Mouse (Mus musculus) thymus, postnatal 14 days (tissue): ENCODE data around the gene Itga9.

Experiments used
- DNase-seq: peaks from one replicate; pipeline ENCODE4 v3.0.0; 2021

The Itga9 gene

DNA sequence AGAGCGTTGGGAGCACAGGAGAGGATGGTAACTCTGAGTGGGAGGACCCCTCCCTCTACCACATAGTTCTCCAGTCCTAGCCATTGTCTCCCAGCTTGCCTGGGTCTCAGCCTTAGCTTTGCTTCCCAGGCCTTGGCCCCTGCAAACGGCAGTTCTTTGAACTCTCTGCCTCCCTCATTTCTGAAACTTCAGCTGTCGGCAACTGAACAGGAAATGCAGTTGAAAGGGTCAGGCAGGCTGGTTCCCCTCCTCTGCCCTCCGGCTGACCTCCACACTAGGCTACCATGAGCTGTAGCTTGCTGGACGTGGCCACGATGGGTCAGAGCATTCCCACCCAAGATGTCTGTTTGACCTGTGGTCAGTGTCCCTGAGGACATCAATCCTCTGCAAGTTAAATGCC, 48.5 kb downstream of the Itga9 start:
- peak; percentile 36 for DNase-seq

DNA sequence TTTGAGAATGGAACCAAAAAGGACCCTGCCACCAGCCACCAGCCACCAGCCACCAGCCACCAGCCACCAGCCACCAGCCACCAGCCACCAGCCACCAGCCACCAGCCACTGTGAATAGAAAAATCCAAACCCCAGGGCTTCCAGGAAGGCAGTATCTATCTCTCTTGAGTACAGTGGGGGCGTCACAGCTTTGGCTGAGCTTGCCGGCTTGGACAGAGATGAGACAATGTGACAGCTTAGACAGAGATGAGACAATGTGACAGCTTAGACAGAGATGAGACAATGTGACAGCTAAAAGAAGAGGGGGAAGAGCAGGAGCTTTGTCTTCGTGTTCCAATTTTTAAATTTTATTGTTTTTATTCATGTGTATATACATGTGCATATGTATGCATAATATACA, 49.2 kb downstream of the Itga9 start:
- DNase-seq, result no peak

DNA sequence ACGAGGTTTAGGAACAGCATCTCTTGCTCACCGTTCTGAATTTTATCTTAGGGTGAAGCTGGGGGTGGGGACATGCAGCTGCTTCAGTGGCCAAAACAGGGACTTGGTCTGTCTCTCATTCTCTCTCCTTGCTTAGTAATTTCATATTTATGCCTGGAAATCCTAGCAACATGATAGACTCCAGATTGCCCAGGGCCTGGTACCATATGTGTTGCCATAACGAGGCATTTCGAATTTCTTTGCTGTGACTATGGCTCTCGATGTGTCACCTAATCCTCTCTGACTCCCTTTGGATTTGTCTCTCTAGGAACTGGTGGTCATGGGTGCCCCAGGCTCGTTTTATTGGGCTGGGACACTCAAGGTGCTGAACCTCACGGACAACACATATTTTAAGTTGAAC, 51.7 kb downstream of the Itga9 start:
- DNase-seq, result no peak

DNA sequence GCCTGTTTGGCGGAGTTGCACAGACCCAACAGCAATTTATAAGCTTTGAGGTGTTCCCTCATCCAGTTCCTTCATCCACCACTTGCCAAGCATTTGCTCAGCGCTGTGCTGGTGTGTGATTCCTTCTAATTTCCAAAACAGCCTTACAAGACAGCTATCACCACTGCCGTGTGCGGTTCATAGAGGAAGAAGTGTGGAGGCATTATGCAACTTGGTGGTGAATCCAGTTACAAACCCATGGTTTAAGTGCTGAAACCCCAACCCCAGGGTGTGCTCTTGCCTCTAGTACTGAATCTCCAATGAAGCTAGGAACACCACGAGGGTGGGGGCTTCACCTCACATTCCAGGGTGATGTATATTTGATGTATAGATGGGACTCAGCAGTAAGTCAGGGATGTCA, 53.3 kb downstream of the Itga9 start:
- DNase-seq, result no peak

DNA sequence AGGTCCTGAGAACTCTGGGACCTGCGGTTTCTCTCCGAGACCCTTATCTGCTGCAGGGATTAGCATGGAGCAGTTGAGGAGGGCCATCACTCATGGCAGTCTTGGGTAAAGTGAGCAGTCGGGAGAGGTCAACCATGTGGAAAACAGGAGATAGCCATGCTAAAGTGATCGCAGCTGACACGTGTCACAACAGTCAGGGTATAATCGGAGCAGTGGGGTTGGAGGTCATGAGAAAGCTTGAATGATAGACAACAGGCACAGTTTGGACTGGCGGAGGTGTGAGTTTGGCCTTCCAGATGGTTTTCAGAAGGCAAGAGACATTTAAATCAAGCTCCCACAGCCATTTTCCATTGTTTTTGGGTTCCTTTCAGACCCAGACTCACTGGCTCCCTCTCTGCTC, 53.8 kb downstream of the Itga9 start:
- no peak for DNase-seq

DNA sequence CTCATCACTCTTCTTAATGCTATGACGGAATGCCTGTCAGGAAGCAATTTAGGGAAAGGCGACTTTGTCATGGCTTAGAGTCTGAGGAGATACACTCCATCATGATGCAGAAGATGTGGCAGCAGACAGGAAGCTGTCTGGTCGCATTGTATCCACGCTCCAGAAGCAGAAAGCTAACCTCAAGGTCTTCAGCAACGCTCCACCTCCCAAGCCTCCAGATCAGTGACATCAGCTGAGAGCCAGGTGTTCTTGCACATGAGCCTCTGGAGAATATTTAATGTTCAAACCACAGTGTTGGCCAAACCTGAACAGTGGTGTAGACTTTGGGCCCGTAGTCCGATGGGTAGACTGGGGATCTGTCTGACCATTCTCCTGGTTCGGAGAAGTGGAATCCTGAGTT, 55.5 kb downstream of the Itga9 start:
- DNase-seq, result no peak

DNA sequence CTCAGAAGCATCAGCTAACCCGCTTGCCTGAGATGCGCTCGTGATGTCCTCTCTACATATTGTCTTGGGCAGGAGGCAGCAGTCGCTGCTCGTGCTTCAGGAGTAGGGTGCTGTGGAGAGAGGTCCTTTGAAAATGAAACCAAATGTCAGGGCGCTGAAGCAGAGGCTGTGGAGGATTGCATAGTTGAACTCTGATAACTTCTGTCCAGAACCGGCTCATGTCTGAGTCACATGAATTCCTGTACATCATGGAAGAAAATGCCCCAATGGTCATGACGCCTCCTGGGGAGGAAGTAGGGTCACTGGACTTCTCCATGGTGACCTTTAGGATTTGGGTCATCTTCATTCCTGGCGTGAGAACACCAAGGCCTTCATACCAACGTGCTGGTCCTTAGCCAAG, 56.0 kb downstream of the Itga9 start:
- DNase-seq, result no peak

DNA sequence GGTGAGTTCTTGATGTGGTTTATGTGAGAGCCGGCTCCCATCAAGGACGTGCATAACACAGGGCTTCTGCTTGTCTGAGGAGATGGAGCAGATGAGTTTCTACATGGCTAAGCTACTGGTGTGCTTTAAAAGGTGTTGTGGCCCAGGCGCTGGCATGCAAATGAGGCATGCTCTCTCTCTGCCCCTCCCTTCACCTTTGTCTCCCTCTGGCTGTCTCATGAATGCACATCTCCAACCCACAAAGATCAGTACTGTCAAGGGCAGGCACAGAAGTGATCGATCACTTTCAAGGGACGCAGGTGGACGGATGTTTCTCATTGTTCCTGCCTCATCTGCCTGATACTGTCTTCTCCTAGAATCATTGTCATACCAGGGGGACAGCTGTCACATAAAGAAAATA, 57.4 kb downstream of the Itga9 start:
- DNase-seq, result no peak

DNA sequence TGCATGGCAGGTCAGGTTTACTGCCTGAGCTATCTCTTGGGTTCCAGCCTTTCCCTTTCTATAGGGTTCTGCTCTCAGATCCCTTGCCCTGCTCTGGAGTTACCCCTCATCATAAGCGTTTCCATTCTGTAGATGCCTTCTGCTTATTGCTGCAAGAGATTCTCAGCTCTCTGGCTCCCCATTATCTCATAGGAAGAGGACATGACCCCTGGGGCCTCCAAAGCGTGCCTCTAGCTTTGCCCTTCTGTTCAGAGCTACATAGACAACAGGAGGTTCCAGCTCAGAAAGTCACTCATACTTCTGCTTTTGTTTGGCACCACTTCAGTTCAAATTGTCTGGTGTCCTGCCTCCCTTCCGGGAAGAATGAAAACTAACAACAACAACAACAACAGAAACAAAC, 59.6 kb downstream of the Itga9 start:
- DNase-seq, result no peak

DNA sequence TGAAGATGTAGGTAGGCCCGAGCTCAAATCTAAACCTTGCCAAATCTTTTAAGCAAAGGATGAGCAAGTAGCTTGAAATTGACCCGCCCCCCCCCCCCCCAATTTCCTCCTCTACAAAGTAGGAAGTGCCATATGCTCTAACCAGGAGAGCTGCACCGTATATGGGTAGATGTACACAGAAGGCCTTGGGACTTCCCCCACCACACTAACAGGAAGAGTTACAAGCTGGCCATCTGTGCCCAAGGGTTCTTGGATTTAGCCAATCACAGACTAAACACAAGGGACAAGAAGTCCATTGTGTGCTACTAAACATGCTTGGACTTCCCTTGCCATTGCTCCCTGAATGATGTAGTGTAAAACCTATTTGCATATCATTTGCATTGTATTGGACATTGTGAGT, 63.2 kb downstream of the Itga9 start:
- no peak for DNase-seq

DNA sequence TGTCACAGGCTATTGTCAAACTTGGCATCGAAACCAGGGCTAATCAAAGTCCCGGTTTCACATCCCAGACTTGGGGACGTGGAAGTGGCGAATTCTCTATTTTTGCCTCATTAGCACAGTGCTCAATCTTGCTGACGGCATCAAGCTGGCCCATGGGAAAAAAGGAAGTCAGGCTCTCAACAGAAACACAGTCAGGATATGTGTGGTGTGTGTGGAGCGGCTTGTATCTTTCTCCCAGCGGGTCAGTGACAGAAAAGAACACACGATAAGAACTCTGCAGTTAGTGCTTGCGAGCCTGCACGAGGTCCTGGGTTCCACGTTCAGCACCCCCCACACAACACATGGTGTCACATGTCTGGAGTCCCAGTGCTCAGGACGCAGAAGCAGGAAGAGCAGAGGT, 67.8 kb downstream of the Itga9 start:
- DNase-seq, result no peak

DNA sequence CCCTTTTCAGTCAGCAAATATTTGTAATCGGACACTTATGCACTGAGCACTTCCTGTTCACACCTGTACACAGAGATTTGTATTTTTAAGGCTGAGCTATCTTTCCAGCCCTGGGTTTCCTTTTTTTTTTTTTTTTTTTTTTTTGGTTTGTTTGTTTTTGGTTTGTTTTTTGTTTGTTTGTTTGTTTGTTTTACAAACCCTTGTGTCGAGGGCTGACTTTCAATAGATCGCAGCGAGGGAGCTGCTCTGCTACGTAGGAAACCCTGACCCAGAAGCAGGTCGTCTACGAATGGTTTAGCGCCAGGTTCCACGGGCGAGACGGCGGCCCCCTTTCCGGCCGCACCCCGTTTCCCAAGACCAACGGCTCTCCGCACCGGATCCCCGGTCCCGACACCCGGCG, 68.3 kb downstream of the Itga9 start:
- no peak for DNase-seq

DNA sequence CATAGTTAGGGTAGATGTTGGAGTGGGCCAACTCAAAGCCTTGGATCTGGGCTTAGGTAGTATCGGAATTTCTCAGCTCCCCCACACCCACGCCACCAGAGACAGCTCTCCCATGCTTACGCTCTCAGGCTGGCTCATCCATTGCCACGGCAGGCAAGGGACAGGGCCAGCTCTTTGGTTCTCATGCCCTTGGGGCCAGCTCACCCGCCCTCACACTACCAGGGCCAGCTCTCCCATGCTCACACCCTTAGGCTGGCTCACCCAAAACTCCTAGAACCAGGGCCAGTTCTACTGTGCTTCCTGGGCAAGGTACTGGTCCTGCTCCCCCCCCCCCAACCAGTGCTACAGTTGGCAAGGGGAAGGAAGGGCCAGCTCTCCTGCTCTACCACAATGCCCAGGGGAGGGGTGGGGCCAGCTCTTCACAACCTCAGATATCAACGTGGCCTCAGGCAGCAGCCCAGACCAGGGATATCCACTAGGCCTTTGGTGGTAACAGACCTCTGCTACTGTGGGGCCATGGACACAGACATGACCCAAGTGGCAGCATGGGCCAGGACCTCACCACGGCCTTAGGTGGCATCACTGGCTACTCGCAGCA, 69.2 kb downstream of the Itga9 start:
- no peak for DNase-seq

DNA sequence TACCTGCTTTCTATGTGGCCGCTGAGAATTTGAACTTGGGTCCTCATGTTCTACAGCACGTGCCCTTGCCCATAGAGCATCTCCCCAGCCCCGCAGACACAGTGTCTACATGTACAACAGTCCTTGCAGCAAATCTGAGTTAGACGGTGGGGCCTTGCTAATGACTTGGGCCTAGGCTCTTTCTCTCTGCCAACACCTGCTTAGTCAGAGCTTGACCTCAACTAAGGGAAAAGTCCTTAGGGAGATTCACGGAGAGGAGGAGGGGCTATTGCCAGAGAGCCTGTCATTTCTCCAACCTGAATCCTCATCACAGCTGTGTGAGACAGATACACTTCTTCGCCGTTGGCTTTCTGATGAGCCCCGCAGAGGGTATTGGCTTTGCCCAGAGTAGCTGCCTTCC, 70.2 kb downstream of the Itga9 start:
- DNase-seq, result no peak

DNA sequence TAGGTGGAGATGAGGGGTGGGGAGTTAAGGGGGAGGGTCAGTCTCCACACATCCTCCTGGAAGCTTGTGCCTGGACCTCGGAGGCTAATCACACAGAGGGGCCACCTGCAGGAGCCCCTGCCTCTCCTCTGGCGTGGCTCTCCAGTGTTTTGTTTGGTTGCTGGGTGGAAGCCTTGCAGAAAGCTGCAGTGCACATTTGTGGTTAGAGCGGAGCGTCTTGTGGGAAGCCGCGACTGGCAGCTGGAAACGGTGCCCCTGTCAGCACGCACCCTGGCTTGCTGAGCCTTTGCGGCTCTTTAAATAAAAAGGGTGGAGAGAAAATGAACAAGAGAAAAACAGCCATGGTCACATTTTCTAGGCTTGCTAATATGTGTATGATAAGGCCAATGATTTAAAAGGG, 70.9 kb downstream of the Itga9 start:
- peak; percentile 73 for DNase-seq

DNA sequence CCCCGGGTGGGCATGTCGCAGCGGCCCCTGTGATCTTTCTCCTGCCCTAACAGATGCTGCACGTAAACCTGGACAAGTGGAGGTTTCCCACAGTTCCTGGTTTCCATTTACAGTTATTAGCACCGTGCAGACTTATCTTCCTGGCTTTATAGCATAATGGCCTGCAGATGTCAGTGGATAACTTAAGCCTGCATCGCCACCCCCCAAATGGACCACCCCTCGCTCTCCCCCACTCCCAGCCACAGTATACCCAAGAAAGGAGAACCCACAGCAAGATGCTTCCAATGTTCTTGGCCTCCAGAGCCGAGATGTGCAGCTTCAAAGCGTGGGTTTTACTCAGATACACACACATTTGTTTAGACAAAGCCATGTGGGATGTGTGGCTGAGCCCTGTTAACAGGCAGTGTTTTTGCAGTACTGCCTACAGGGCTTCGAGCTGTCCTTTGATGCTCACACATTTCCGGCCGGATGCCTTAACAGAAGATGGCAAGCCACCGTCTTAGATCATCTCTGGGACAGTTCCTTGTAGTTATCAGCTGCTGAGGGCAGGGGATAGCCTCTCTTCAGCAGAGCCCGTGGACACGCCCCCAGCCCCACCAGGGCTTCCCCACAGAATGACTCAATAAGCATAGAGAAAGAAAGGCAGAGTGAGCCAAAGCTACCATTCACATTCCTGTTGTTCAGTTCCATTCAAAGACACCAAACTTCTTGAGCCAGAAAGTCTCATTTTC, 71.7 kb downstream of the Itga9 start:
- DNase-seq, result peak; percentile 72

DNA sequence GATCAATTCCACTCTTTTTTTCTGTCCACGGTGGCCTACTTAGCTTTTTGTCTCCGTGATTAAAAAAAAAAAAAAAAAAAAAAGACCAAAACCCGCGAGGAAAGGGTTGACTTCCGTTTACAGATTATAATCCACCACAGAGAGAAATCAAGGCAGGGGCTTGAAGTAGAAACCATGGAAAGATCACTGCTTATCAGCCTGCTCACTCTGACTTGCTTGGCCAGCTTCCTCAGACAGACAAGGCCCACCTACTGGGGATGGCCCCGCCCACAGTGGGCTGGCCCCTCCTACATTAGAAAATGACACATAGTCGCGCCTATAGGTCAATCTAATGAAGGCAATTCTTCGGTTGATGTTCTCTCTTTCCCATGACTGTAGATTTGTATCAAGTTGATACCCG, 72.3 kb downstream of the Itga9 start:
- DNase-seq, result peak; percentile 42

DNA sequence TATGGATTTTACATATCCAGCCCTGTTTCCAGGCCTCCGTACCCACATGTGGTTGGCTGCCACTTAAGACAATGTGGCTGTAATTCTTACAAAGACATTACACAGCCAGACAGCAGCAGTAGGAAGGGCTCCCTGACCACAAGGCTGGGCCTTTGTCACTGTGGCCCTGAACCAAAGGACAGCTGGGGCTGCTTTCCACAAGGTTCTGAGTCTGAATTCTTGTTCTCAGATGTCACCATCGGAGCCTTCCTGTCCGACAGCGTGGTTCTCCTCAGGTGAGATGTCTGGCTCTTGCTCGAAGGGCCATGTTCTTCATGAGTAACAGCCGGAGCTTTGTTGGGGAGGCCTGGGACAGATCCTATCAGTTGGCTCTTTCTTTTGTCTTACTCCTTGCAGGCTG, 75.0 kb downstream of the Itga9 start:
- DNase-seq, result no peak

DNA sequence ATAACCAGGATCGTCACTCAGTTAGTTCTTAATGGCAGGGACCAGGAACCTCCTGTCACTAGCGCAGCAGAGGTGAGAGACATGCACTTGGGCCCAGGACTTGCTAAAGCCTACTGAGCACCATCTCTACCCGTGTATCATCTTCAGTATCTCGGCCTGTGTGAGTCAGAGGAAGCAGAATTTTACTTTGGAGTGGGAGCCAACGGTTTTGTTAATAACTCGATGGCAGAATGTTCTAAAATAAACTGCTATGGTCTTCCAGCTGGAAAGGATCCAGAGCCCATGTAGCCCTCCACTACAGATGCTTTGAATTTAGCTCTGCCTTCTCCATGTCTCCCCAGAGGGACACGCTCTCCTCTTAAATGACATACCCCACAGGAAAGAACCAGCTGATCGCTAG, 75.7 kb downstream of the Itga9 start:
- no peak for DNase-seq

DNA sequence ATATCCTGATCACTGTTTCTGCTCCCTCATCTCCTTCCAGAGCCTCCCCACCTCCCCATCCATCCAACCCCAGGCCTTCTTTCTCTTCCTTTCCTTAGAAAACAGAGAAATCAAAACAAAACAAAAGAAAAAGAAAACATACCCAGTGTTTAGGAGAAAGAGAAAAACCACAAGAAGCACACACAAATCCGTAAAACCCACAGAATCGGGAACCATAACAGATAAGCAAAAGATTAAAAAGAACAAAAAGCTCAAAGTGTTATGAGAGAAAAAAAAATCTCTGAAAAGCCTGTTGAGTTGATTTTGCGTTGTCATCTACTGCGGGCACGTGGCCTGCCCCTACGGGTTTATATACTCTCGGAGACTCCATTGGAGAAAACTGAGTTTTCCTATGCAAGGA, 77.0 kb downstream of the Itga9 start:
- DNase-seq, result no peak

DNA sequence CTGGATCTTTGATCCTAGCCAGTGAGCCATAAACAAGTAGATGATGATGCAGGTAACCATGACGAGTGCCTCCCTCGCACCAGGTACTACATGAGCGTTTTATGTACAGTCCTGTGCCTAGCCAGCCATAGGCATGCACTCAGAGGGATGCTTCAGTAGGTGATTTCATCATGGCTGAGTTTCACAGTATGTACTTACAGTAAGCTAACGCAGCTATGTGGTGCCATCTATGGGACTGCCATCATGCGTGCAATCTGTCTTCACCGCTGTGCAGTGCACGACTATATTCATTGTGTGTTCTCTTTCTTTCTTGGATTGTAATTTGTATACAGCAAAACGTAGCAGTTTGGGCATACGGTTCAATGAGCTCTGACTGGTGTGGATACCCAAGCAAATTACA, 77.9 kb downstream of the Itga9 start:
- DNase-seq, result peak; percentile 65

DNA sequence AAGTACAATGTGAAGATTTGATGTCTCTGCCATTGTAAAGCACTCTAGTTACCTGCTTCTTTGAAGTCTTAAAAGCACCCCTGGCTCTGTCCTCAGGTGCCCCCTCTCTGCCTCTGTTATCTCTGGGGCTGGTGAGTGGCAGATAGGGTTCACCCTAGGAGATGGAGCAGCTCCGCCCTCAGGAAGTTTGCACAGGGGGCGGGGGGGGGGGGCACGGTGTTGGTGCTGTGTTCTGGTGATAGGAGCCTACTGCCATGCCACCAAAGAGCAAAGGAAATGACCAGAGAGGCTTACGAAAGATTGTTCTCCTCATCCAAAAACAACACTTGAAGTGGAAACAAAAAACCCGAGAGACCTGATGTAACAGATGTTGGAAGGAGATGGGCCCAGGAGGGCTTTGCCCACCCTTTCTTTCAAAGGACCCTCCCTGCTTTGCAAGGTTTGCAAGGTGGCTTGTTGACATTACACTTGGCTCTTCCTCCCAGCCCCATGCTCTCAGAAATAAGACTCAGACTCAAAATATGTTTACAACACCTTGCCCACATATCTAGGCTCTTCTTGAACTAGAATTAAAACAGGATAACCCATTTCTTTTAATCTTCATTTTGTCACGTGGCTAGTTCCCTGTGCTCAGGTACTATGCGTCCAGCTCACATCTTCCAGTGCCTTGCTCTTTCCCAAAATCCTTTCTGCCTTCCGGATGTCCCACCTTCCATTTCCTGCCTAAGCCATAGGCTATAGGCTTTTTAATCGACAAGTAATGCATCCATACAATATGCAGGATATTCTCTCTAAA, 79.9 kb downstream of the Itga9 start:
- no peak for DNase-seq

DNA sequence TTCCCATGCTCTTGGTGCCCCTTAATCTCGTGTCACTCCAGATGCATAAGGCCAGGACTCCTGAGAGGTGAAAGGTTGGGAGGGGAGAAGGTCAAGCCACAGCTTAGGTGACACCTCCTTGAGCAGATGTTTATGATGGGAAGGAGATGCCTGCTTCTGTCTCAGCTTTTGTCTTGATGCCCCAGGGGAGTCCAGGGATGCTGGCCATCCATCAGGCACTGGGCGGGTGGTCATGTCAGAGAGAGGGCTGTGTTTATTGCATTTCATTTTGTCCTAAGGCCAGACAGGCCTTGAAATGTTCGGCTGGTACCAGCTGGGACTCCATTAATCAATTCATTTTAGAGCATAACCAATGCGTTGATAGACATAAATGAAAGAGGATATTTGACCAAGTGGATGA, 81.8 kb downstream of the Itga9 start:
- no peak for DNase-seq

DNA sequence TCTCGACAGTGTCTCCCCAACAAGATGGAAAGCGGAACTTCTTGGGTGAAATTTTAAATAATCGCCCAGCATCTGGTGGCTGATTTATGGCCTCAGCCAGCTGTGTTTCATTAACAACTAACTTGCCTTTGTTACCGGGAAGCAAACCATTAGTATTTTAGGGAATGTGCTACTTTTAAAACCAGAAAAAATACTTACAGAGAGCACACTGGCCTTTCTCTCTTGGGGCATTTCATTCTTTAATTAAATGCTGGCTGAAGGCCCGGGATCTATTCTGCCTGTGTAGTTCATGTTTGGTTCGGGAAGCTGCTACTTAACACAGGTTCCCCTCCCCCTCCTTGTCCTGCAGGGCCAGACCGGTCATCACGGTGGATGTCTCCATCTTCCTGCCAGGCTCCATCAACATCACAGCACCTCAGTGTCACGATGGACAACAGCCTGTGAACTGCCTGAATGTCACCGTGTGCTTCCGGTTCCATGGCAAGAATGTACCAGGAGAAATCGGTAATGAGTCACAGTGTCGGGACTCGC, 82.5 kb downstream of the Itga9 start:
- DNase-seq, result no peak
